Mouse (Mus musculus): ENCODE measurements around the gene Sdhaf4.

DNA sequence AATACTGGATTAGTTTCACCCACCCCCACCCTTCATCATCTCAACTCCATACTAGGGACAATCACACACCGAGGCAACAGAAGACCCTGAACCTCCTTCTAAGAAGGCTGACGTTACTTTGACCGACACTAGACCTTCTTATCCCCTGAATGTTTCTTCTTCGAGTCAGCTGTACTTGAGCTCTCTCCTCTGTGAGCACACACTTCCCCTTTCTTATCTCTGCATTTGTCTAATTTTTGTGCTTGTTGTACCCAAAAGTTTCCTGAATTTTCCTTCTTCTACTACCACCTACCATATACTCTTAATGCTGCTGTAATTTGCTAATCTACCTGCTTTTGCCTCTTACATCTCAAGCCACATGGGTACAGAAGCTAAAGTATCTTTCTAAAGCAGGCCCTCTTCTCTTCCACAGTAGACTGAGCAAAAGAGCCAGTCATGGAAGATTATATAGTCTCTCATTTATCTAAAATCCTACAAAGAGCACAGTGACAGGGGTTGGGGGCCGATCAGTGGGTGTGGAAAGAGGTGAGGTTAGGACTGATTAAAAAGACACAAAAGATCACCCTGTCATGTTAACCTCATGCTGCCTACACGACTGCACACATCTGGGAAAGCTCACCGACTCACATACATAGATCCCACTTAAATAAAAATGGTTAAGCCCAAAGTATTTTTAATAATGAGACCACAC, 7.2 kb downstream of the Sdhaf4 start:
- TF ChIP-seq GATA1 (IDR thresholded peaks at IDR 0.05; ENCODE audit: low read length) (no peak), TAL1 (IDR thresholded peaks at IDR 0.05; ENCODE audit: low read length) (no peak)

All from erythroblast, embryonic 14.5 days (primary cell).